In the genomic region with DNA sequence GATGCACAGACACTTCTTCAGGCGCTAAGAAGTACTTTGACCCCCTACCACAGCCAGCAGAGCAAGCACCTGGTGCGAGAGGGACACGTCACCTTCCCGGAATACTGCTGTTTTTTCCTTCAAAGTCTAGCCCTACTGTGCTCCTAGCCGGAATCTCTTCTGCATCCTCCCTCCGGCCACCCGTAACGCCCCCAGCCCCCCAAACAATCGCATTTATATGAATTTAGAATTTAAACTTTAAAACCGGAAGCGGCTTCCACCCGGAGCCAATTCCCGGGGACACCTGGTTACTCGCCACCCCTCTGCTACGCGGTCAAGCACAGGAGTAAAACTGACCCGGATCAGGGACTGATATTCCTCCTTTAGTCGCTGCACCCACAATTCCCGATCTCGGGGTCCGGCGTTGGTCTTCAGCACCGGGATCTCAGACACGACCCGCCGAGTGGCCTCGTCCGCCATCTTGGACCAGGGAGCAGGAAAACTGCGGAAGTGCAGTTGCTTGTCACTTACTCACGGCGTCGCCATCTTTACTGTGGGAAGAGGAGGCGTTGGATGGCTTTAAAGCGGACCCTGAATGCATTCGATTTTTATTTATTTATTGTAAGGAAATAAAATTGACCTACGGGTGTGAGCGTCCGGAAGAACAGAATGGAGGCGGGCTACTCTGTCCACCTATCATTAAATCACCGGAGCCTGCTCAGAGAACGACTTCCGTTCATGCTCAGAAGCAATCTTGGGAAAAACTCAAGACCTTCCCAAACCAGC, we compare ENCODE assay signal across 8 mouse cellular contexts. TPM values are rescaled to one million over a fixed set of nuclear protein-coding genes. Genes with fewer than 3 reads are reported as not detected.
DNase-seq lines count a peak whose midpoint lies in the region; ATAC-seq and TF ChIP-seq lines count a peak whose summit lies in the region.

A gene (minus strand): TSS at position 727 of the 765 bp plus-strand sequence.

- WGBS in lung, embryonic 14.5 days = under 1% methylated on average over 42 of the region's 42 CpGs

- H3K27me3 ChIP-seq in lung, embryonic 14.5 days (ENCODE audit: insufficient read depth, low read length) = peaks cover 8% of the 10 kb centered on the region; the same call in 1 of the 2 replicates

- H3K9me3 ChIP-seq in lung, embryonic 14.5 days (ENCODE audit: low read depth, low read length) = no peaks in the 10 kb centered on the region

- peak within 1 kb of the TSS; percentile 98 for H3K27ac ChIP-seq in lung, embryonic 14.5 days (ENCODE audit: low read depth)

- peak within 1 kb of the TSS; percentile 86 for H3K9ac ChIP-seq in lung, embryonic 14.5 days

- H3K36me3 ChIP-seq in lung, embryonic 14.5 days (ENCODE audit: insufficient read depth) = peaks cover 7% of the 10 kb centered on the region

- H3K4me2 ChIP-seq in lung, embryonic 14.5 days = peak within 1 kb of the TSS; percentile 89

- H3K4me3 ChIP-seq in lung, embryonic 14.5 days (ENCODE audit: low read depth, low read length) = peak within 1 kb of the TSS; percentile 64

- peak; percentile 53 for TF ChIP-seq CTCF in lung, embryonic 14.5 days (IDR thresholded peaks at IDR 0.05; ENCODE audit: low read depth)

- H3K4me1 ChIP-seq in lung, embryonic 14.5 days (ENCODE audit: insufficient read depth) = peaks cover 4% of the 10 kb centered on the region; the same call in 1 of the 2 replicates

- peak; percentile 85 for DNase-seq in MEL-GATA-1-ER (ENCODE audit: extremely low read depth, low read depth)
- DNase-seq in cerebellum, adult 8-10 months = peak; percentile 87
- DNase-seq in forelimb bud, embryonic 11.5 days (ENCODE audit: low read depth, low spot score) = peak; percentile 83
- DNase-seq in layer of hippocampus, adult 8-10 months (ENCODE audit: low spot score in 2 of 2) = peak; percentile 77 to 85
- peak; percentile 92 for DNase-seq in lung, embryonic 14.5 days
- peak; percentile 86 for DNase-seq in testis, postnatal 14 days (ENCODE audit: low spot score)

- peak; percentile 91 to 95 for ATAC-seq in hematopoietic stem cell, adult 5-6 weeks (replicated peaks in 1 of 2; ENCODE audit: insufficient read depth in 1 of 2, low FRiP score in 2 of 2, low TSS enrichment in 1 of 2, low read depth in 1 of 2, poor library complexity in 2 of 2, severe bottlenecking in 2 of 2)
- peak; percentile 81 for ATAC-seq in lung, embryonic 14.5 days (ENCODE audit: insufficient read depth)
- peak; percentile 99 for ATAC-seq in neutrophil, adult 5-6 weeks (ENCODE audit: extremely low read depth, insufficient number of reproducible peaks, low FRiP score, poor library complexity, severe bottlenecking)

RNA-seq across cellular contexts. Expression of the gene that starts here (rescaled TPM):
- 56.5 and 92.4 TPM in 2 replicates for total RNA-seq in hematopoietic stem cell, adult 5-6 weeks (2017)
- 100 to 1,000 TPM; 101 to 113 (median 108) TPM for total RNA-seq in layer of hippocampus, adult 8-10 months (2022)
- 107 and 108 TPM in 2 replicates for polyA plus RNA-seq in lung, embryonic 14.5 days (2014; fragmentation: Nextera tagmentation; extraction: Ambion mirVana)
- total RNA-seq in neutrophil, adult 5-6 weeks (2017) = 32.0 and 39.7 TPM in 2 replicates

Comparison
In these comparisons a context has a peak if more than half of its experiments do, and no peak if none do; other contexts are left out.
1. Peak in every context shown above with its lines: DNase-seq, ATAC-seq, H3K4me3 ChIP-seq and H3K27ac ChIP-seq.